Mouse (Mus musculus) hindbrain, embryonic 10.5 days (tissue): ENCODE results near the gene Tmem107. TPM values are rescaled to one million over a fixed set of nuclear protein-coding genes. Genes with fewer than 3 reads are reported as not detected.

Source experiments
- DNase-seq: peaks from one replicate; pipeline ENCODE4 v3.0.0-alpha.2; 2017; ENCODE audit warnings: low spot score
- H3K27ac ChIP-seq: fragments of 300-500 bp; sonication (generic); 2 replicates; pipeline ENCODE4 v1.5.1; 2016; ENCODE audit warnings: mild to moderate bottlenecking, moderate library complexity
- H3K27me3 ChIP-seq: fragments of 300-500 bp; sonication (generic); 2 replicates; pipeline ENCODE4 v1.6.1; 2016; ENCODE audit warnings: mild to moderate bottlenecking; ENCODE audit not compliant: poor library complexity, insufficient read depth, severe bottlenecking
- H3K36me3 ChIP-seq: fragments of 300-500 bp; sonication (generic); 2 replicates; pipeline ENCODE4 v1.6.1; 2016; ENCODE audit warnings: mild to moderate bottlenecking, moderate library complexity
- H3K4me1 ChIP-seq: fragments of 300-500 bp; sonication (generic); replicated peaks from 2 replicates; pipeline ENCODE4 v1.6.1; 2016; ENCODE audit warnings: mild to moderate bottlenecking
- H3K4me3 ChIP-seq: fragments of 300-500 bp; sonication (generic); 2 replicates; pipeline ENCODE4 v1.5.1; 2016; ENCODE audit warnings: mild to moderate bottlenecking, moderate library complexity
- H3K9me3 ChIP-seq: fragments of 300-500 bp; sonication (generic); 2 replicates; pipeline ENCODE4 v1.6.1; 2016; ENCODE audit warnings: mild to moderate bottlenecking, moderate library complexity
- WGBS: fragments of 180-500 bp; shearing (Covaris S2); methylation state at CpG from one replicate; pipeline ENCODE4 v1.1.7; 2016; 5-methylcytosine and 5-hydroxymethylcytosine counted together
- polyA plus RNA-seq: library from polyadenylated mRNA; unstranded; fragments of >200 nt; fragmentation: Nextera tagmentation; extraction: Ambion mirVana; gene quantifications from 2 replicates; pipeline ENCODE4 v1.2.1, GENCODE M21; 2016

Gene Tmem107
- polyA plus RNA-seq, 1 experiment from 2014 or later = 56.6 TPM

GRCm38 (mm10) chr11:69122336-69122951 is 51.8 kb downstream of the Tmem107 start, which contains the start of gene 9130213A22Rik:
TSS of gene 9130213A22Rik (minus strand) at chr11:69122589.
- no peaks in the 10 kb centered on the region for H3K36me3 ChIP-seq
- peak within 1 kb of the TSS; percentile 92 for H3K4me3 ChIP-seq
- H3K27ac ChIP-seq = peak within 1 kb of the TSS; percentile 84
- WGBS = under 1% methylated on average over 66 of the region's 66 CpGs
- H3K4me1 ChIP-seq = peaks cover 69% of the 10 kb centered on the region
- peak; percentile 92 for DNase-seq
- H3K9me3 ChIP-seq = no peaks in the 10 kb centered on the region
- H3K27me3 ChIP-seq = peaks cover 46% of the 10 kb centered on the region

Other genes starting within 250 kb of the Tmem107 start
- gene Ndel1, start 198.9 kb upstream of the Tmem107 start, polyA plus RNA-seq = 56.3 and 57.7 TPM in 2 replicates
- 0.07 TPM in 1 of 2 replicates, not detected in the other for gene Rnf222, start 182.3 kb upstream of the Tmem107 start, polyA plus RNA-seq
- 904 and 972 TPM in 2 replicates for gene Rpl26, start 169.2 kb upstream of the Tmem107 start, polyA plus RNA-seq
- not detected in 2 replicates for gene Odf4, start 143.7 kb upstream of the Tmem107 start, polyA plus RNA-seq
- 7.9 and 8.6 TPM in 2 replicates for gene Arhgef15, start 113.3 kb upstream of the Tmem107 start, polyA plus RNA-seq
- 2.0 and 2.5 TPM in 2 replicates for gene Slc25a35, start 102.7 kb upstream of the Tmem107 start, polyA plus RNA-seq
- 69.7 and 78.1 TPM in 2 replicates for gene Rangrf, start 95.6 kb upstream of the Tmem107 start, polyA plus RNA-seq
- gene Pfas, start 62.3 kb upstream of the Tmem107 start, polyA plus RNA-seq = 40.6 and 57.3 TPM in 2 replicates
- gene Ctc1, start 54.9 kb upstream of the Tmem107 start, polyA plus RNA-seq = 89.8 and 90.9 TPM in 2 replicates
- 184 and 228 TPM in 2 replicates for gene Aurkb, start 25.2 kb upstream of the Tmem107 start, polyA plus RNA-seq
- gene Borcs6, start 11.1 kb upstream of the Tmem107 start, polyA plus RNA-seq = 8.5 and 12.6 TPM in 2 replicates
- 67.1 and 108 TPM in 2 replicates for gene Vamp2, start 17.7 kb downstream of the Tmem107 start, polyA plus RNA-seq
- 7.8 and 9.8 TPM in 2 replicates for gene Per1, start 24.4 kb downstream of the Tmem107 start, polyA plus RNA-seq
- 0.14 and 0.48 TPM in 2 replicates for gene Hes7, start 49.6 kb downstream of the Tmem107 start, polyA plus RNA-seq
- 0.13 TPM in 1 of 2 replicates, not detected in the other for gene 9130213A22Rik, start 51.8 kb downstream of the Tmem107 start, polyA plus RNA-seq
- gene Aloxe3, start 55.1 kb downstream of the Tmem107 start, polyA plus RNA-seq = 0.22 TPM in 1 of 2 replicates, not detected in the other
- not detected in 2 replicates for gene Alox12b, start 86.2 kb downstream of the Tmem107 start, polyA plus RNA-seq
- 0.10 TPM in 1 of 2 replicates, not detected in the other for gene Alox8, start 127.0 kb downstream of the Tmem107 start, polyA plus RNA-seq
- gene Gucy2e, start 166.2 kb downstream of the Tmem107 start, polyA plus RNA-seq = 0.06 and 0.09 TPM in 2 replicates